Mouse (Mus musculus) forebrain, embryonic 14.5 days (tissue): ENCODE measurements around the gene Pnpla1. TPM values are rescaled to one million over a fixed set of nuclear protein-coding genes. Genes with fewer than 3 reads are reported as not detected.
"Not testable (repeated sequence)": the region's sequence is repeated elsewhere in the genome, so short reads cannot be mapped to it uniquely, and the experiment has no call there.

ENCODE experiments used
- ATAC-seq: fragments of 200-750 bp; cut with Nextera tagmentation; 2 replicates; pipeline ENCODE4 v1.8.0; 2017; ENCODE audit warnings: mild to moderate bottlenecking, moderate library complexity
- DNase-seq: peaks from one replicate; pipeline ENCODE4 v3.0.0-alpha.2; 2015; ENCODE audit warnings: low spot score
- H3K27ac ChIP-seq: fragments of 300-500 bp; sonication (generic); 2 replicates; pipeline ENCODE4 v1.5.1; 2014; ENCODE audit warnings: low read depth, mild to moderate bottlenecking, control low read depth, low read length, moderate library complexity
- H3K27me3 ChIP-seq: fragments of 300-500 bp; sonication (generic); replicated peaks from 2 replicates; pipeline ENCODE4 v1.6.1; 2014; ENCODE audit warnings: low read length, control low read depth, mixed read lengths; ENCODE audit not compliant: control insufficient read depth, insufficient read depth
- H3K36me3 ChIP-seq: fragments of 300-500 bp; sonication (generic); 2 replicates; pipeline ENCODE4 v1.6.1; 2014; ENCODE audit warnings: low read length, control low read depth; ENCODE audit not compliant: control insufficient read depth, insufficient read depth
- H3K4me1 ChIP-seq: fragments of 300-500 bp; sonication (generic); 2 replicates; pipeline ENCODE4 v1.6.1; 2014; ENCODE audit warnings: antibody characterized with exemption, low read length, control low read depth; ENCODE audit not compliant: control insufficient read depth, insufficient read depth
- H3K4me2 ChIP-seq: fragments of 300-500 bp; sonication (generic); 2 replicates; pipeline ENCODE4 v1.6.1; 2014; ENCODE audit warnings: mild to moderate bottlenecking, control low read depth, low read length
- H3K4me3 ChIP-seq: fragments of 300-500 bp; sonication (generic); 2 replicates; pipeline ENCODE4 v1.5.1; 2014; ENCODE audit warnings: low read depth, low read length, control low read depth
- H3K9ac ChIP-seq: fragments of 300-500 bp; sonication (generic); 2 replicates; pipeline ENCODE4 v1.6.1; 2014; ENCODE audit warnings: mild to moderate bottlenecking, low read length, control low read depth, moderate library complexity
- H3K9me3 ChIP-seq: fragments of 300-500 bp; sonication (generic); replicated peaks from 2 replicates; pipeline ENCODE4 v1.6.1; 2016; ENCODE audit warnings: low read length, control low read depth, mixed read lengths; ENCODE audit not compliant: control insufficient read depth
- WGBS: fragments of 180-500 bp; shearing (Covaris S2); extraction: QIAGEN DNeasy Blood & Tissue Kit; methylation state at CpG from one replicate; pipeline ENCODE4 v1.1.7; 2014; 5-methylcytosine and 5-hydroxymethylcytosine counted together
- polyA plus RNA-seq: library from polyadenylated mRNA; unstranded; fragments of >200 nt; fragmentation: Nextera tagmentation; extraction: Ambion mirVana; gene quantifications from 2 replicates; pipeline ENCODE4 v1.2.1, GENCODE M21; 2014

The Pnpla1 gene
- not detected in 2 replicates for polyA plus RNA-seq

DNA sequence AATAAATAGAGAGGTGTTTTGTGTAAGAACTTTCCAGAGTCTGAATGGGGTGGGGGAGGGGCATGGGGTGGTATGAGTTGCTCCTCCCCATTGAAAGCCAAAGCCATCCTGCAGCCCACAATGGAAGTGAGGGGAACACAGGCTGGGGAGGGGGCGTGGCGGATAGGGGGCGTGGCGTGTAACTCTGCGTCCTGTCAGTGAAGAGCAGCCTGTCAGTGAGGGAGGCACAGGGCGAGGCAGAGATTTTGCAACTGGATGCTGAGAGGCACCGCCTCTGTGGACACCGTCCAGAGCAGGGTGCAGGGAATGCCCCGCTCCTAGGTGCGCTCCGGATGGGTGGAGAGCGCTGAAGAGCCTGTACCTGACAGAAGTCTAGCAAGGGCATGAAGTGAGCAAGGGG, at the start of gene Pnpla1:
Pnpla1 (plus strand) TSS at position 207 of the 400 bp plus-strand sequence.
- Histone ChIP-seq H3K27ac (no peak within 1 kb of the TSS), H3K4me1 (no peaks in the 10 kb centered on the region), H3K36me3 (no peaks in the 10 kb centered on the region), H3K9ac (no peak within 1 kb of the TSS), H3K4me2 (no peak within 1 kb of the TSS), H3K9me3 (no peaks in the 10 kb centered on the region), H3K4me3 (no peak within 1 kb of the TSS), H3K27me3 (no peaks in the 10 kb centered on the region)
- DNase-seq, result no peak
- ATAC-seq, result no peak
- 30% methylated on average over 12 of the region's 12 CpGs for WGBS

DNA sequence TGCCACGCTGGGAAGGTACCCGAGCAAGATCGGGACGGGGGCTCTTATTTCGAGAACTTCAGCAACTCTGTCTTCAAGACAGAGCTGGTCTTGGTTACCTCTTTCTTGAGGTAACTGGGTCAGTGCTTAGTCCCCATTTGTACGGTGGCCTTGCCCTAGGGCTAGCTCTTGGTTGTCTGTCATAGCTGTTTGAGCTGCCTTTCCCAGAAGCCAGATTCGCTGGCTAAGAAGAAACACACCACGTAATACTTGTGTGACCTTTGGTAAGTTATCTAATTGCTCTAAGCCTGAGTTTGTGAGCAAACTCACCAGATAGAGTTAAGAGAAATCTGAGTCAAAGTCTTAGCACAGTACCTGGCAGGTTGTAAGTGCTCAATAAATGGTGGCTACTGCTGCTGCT, 49.5 kb upstream of the Pnpla1 start:
- ATAC-seq, result no peak
- H3K9me3 ChIP-seq, result no peaks in the 10 kb centered on the region
- no peak overlapping the region for H3K4me3 ChIP-seq
- no peaks in the 10 kb centered on the region for H3K27me3 ChIP-seq
- DNase-seq, result no peak
- peaks cover 70% of the 10 kb centered on the region for H3K36me3 ChIP-seq
- no peak overlapping the region for H3K4me2 ChIP-seq
- H3K9ac ChIP-seq, result no peak overlapping the region
- H3K27ac ChIP-seq, result no peak overlapping the region
- 98% methylated on average over 8 of the region's 8 CpGs for WGBS
- no peaks in the 10 kb centered on the region for H3K4me1 ChIP-seq

DNA sequence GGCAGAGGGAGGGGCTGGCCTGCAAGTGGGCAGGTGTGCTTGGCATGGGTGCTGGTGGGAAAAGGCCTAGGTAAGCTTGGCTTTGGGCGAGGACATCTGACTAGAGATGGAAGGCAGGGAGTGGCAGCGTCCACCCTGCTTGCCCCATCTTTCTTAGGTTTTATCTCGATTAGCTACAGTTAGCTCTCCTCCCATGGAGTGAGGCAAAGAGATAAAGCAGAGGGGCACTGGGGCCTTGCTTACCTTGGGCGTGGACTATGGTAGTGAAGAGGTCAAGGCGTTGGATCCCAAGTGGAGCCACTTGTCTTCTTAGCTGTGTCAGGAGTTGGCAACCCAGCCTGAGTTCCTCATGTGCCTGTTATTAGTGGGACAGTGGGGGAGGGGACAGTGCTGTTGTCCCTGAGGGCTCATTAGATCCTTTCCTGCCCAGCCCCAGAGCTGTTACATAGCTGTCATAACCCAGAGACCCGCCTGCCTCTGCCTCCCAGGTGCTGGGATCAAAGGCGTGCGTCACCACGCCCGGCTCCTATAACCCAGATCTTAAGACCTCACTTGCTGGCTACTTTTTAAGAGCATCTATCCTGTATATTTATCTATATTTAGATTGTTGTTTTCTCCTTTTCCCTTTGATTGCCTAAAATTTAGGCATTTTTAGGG, 48.9 kb upstream of the Pnpla1 start:
- H3K36me3 ChIP-seq, result peaks cover 76% of the 10 kb centered on the region
- ATAC-seq, result no peak

DNA sequence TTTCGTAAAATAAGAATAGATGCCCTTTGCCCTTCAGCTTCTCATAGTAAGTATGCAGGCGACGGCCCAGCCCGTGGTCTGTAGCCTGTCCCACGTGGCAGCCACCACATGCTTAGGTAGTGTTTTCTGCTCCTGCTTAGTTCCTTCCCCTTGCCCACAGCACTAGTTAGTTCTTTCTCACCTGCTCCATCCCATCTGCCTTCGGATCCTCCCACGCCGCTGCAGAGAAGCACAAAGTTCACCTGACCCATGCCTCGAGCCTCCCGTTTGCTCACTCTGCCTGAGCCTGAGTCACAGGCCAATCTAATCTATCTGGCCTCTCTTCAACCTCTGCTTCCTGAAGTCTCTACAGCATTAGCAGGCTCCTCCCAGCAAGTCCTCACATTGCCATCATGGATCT, 45.9 kb upstream of the Pnpla1 start:
- WGBS, result 96% methylated on average over 10 of the region's 10 CpGs
- Histone ChIP-seq H3K9ac (no peak overlapping the region), H3K27me3 (no peaks in the 10 kb centered on the region), H3K4me1 (no peaks in the 10 kb centered on the region), H3K36me3 (peaks cover 85% of the 10 kb centered on the region), H3K9me3 (no peaks in the 10 kb centered on the region), H3K4me3 (no peak overlapping the region), H3K4me2 (no peak overlapping the region), H3K27ac (no peak overlapping the region)
- ATAC-seq (no peak), DNase-seq (no peak)

More for the DNA sequence above, 48.9 kb upstream of the Pnpla1 start:
- Histone ChIP-seq H3K9ac (no peak overlapping the region), H3K27me3 (no peaks in the 10 kb centered on the region), H3K9me3 (no peaks in the 10 kb centered on the region), H3K4me3 (no peak overlapping the region), H3K27ac (no peak overlapping the region), H3K4me2 (no peak overlapping the region), H3K4me1 (no peaks in the 10 kb centered on the region)
- 93% methylated on average over 10 of the region's 10 CpGs for WGBS
- DNase-seq, result no peak

DNA sequence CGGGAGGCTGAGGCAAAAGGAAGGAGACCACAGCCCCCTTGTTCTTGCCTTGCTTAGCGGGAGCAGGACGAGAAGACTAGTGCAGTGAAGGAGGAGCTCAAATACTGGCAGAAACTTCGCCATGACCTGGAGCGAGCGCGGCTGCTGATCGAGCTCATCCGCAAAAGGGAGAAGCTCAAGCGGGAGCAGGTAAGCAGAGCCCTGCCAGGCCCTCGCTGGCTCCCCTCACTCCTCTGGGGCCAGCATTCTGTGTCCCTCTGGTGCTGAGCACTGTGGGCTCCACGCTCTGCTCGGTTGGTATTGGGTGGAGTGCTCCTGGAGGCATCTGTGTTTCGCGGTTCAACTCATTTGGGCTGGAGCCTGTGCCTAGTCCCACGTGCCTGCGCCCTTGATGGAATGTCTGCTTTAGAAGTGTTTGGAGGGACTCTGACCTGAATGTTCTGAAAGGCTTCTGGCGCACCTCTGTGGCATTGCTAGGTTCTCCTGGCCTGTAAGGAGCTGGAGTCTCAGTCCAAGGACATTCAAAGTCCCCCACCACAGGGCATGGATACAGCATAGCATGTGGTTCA, 43.6 kb upstream of the Pnpla1 start:
- H3K4me3 ChIP-seq, result no peak overlapping the region
- peaks cover 87% of the 10 kb centered on the region for H3K36me3 ChIP-seq
- H3K4me1 ChIP-seq, result no peaks in the 10 kb centered on the region
- no peaks in the 10 kb centered on the region for H3K27me3 ChIP-seq
- no peak overlapping the region for H3K9ac ChIP-seq
- no peak overlapping the region for H3K27ac ChIP-seq
- H3K4me2 ChIP-seq, result no peak overlapping the region
- no peak for ATAC-seq
- H3K9me3 ChIP-seq, result no peaks in the 10 kb centered on the region
- no peak for DNase-seq
- 93% methylated on average over 18 of the region's 18 CpGs for WGBS

DNA sequence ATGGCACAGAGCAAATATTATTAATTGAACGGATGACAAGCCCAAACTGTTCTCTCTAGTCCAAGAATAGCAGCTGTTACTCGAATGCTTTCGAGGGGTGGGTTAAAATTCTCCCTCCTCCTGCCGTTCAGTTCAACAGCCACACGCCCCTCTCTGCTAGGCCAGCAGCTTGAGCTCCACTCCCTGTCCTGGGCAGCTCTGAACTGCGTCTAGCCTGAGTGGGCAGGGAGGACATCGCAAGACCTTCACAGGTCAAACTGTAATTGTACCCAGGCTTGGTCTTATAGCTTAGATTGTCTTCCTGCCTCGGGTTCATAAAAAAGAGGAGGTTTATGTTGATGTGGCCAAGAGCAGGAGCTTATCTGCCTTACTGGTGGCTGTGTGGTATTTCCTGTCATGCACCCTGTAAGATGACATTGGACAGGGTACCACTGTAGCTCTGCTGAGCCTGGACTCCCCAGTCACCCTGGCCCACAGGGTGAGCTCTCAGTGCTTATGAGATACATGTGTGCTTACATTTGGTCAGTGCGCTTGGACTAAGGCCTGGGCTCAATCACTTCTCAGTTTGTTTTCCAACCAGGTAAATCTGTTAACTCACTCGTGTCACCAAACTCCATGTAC, 42.7 kb upstream of the Pnpla1 start:
- H3K27ac ChIP-seq, result no peak overlapping the region
- DNase-seq, result no peak
- H3K9ac ChIP-seq, result no peak overlapping the region
- peaks cover 86% of the 10 kb centered on the region for H3K36me3 ChIP-seq
- no peak for ATAC-seq
- no peak overlapping the region for H3K4me2 ChIP-seq
- no peaks in the 10 kb centered on the region for H3K27me3 ChIP-seq
- no peaks in the 10 kb centered on the region for H3K9me3 ChIP-seq
- H3K4me3 ChIP-seq, result no peak overlapping the region
- no peaks in the 10 kb centered on the region for H3K4me1 ChIP-seq
- WGBS, result 91% methylated on average over 10 of the region's 10 CpGs

DNA sequence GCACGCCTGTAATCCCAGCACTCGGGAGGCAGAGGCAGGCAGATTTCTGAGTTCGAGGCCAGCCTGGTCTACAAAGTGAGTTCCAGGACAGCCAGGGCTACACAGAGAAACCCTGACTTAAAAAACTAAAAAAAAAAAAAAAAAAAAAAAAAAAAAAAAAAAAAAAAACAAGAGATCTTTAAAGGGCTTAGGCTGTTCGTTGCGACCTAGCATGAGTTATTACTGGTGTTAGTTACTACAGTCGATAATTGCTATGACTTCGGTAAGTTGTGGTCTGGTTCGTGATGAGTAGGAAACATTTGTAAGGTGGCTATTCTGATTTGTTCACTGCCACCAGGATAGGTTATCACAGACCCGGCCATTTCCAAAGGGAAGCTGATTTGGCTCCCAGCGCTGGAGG, 41.9 kb upstream of the Pnpla1 start:
- H3K27ac ChIP-seq, DNase-seq, ATAC-seq, H3K4me1 ChIP-seq, H3K9ac ChIP-seq, H3K4me3 ChIP-seq, H3K4me2 ChIP-seq, H3K9me3 ChIP-seq, H3K27me3 ChIP-seq: not testable (repeated sequence)
- H3K36me3 ChIP-seq, result peaks cover 85% of the 10 kb centered on the region
- WGBS, result 96% methylated on average over 10 of the region's 10 CpGs

DNA sequence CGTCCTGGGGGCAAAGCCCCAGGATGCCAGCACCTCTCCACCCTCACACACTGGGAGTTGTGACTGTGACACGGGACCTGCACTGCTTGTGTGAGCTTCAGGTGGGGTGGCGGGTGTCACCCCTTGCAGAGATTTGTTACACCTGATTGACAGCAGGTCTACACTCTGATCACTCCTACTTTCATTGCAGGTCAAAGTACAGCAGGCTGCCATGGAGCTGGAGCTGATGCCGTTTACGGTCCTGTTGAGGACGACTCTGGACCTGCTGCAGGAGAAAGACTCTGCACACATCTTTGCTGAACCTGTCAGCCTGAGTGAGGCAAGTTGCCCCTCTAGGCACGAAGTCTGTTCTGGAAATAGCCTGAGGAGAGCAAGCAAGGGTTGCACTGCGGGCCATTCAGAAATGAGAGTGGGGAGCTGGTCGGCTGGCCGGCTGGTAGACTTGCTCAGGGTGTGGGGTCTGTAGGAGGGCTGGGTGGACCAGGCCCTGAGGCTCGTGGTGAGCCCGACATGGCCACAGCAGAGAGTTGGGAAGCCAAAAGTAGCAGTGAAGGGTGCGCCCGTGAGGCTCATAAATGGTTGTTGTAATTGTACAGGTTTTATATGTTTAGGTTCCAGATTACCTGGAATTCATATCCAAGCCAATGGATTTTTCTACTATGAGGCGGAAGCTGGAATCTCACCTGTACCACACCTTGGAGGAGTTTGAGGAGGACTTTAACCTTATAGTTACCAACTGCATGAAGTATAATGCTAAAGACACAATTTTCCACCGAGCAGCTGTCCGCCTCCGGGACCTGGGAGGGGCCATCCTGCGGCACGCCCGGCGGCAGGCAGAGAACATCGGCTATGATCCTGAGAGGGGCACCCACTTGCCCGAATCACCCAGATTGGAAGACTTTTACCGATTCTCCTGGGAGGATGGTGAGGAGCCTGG, 41.1 kb upstream of the Pnpla1 start:
- Histone ChIP-seq H3K4me2 (no peak overlapping the region), H3K27me3 (no peaks in the 10 kb centered on the region), H3K9ac (no peak overlapping the region), H3K27ac (no peak overlapping the region), H3K36me3 (peaks cover 91% of the 10 kb centered on the region), H3K4me1 (no peaks in the 10 kb centered on the region), H3K4me3 (no peak overlapping the region), H3K9me3 (no peaks in the 10 kb centered on the region)
- DNase-seq (no peak), ATAC-seq (no peak)
- WGBS, result 95% methylated on average over 25 of the region's 25 CpGs
